Mouse (Mus musculus): ENCODE results near the gene Eif3d.

DNA sequence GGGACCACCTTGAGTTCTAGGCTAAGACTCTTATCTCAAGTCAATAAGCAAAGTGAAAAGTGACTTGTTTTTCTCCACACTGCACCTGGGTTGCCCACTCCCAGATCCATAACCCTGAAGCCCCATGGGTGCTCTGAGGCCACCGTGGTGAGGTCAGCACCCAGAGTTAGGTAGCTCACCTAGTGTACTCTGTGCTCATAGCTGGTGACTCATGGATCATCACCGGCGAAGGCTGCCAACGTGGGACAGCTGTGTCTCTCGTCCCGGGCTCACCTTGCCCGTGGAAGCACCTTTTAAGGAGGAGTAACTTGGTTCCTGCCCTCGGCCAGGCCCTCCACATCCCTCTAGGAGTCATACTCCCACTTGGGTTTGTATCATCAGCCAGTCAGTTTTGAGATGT lies 57.6 kb downstream of the Eif3d start:
- no peak for TF ChIP-seq KAT2A (IDR thresholded peaks at IDR 0.05; ENCODE audit: insufficient replicate concordance, low read length)
- TF ChIP-seq CTCF (conservative IDR thresholded peaks at IDR 0.05 in 1 of 2, IDR thresholded peaks at IDR 0.05 in 1 of 2; ENCODE audit: low read depth in 2 of 2, low read length in 2 of 2): no peak
- TF ChIP-seq CHD2 (IDR thresholded peaks at IDR 0.05; ENCODE audit: low read length): no peak

Data from CH12.LX (cell line).